Mouse (Mus musculus) forebrain, embryonic 14.5 days (tissue): ENCODE measurements around the gene Klf1. TPM values are rescaled to one million over a fixed set of nuclear protein-coding genes. Genes with fewer than 3 reads are reported as not detected.
A peak's percentile ranks its signal among the peaks of the same experiment; 100 is the strongest.

Experiments
- ATAC-seq: fragments of 200-750 bp; cut with Nextera tagmentation; 2 replicates; pipeline ENCODE4 v1.8.0; 2017; ENCODE audit warnings: mild to moderate bottlenecking, moderate library complexity
- DNase-seq: peaks from one replicate; pipeline ENCODE4 v3.0.0-alpha.2; 2015; ENCODE audit warnings: low spot score
- H3K27ac ChIP-seq: fragments of 300-500 bp; sonication (generic); 2 replicates; pipeline ENCODE4 v1.5.1; 2014; ENCODE audit warnings: low read depth, mild to moderate bottlenecking, control low read depth, low read length, moderate library complexity
- H3K27me3 ChIP-seq: fragments of 300-500 bp; sonication (generic); replicated peaks from 2 replicates; pipeline ENCODE4 v1.6.1; 2014; ENCODE audit warnings: low read length, control low read depth, mixed read lengths; ENCODE audit not compliant: control insufficient read depth, insufficient read depth
- H3K36me3 ChIP-seq: fragments of 300-500 bp; sonication (generic); 2 replicates; pipeline ENCODE4 v1.6.1; 2014; ENCODE audit warnings: low read length, control low read depth; ENCODE audit not compliant: control insufficient read depth, insufficient read depth
- H3K4me1 ChIP-seq: fragments of 300-500 bp; sonication (generic); 2 replicates; pipeline ENCODE4 v1.6.1; 2014; ENCODE audit warnings: antibody characterized with exemption, low read length, control low read depth; ENCODE audit not compliant: control insufficient read depth, insufficient read depth
- H3K4me2 ChIP-seq: fragments of 300-500 bp; sonication (generic); 2 replicates; pipeline ENCODE4 v1.6.1; 2014; ENCODE audit warnings: mild to moderate bottlenecking, control low read depth, low read length
- H3K4me3 ChIP-seq: fragments of 300-500 bp; sonication (generic); 2 replicates; pipeline ENCODE4 v1.5.1; 2014; ENCODE audit warnings: low read depth, low read length, control low read depth
- H3K9ac ChIP-seq: fragments of 300-500 bp; sonication (generic); 2 replicates; pipeline ENCODE4 v1.6.1; 2014; ENCODE audit warnings: mild to moderate bottlenecking, low read length, control low read depth, moderate library complexity
- H3K9me3 ChIP-seq: fragments of 300-500 bp; sonication (generic); replicated peaks from 2 replicates; pipeline ENCODE4 v1.6.1; 2016; ENCODE audit warnings: low read length, control low read depth, mixed read lengths; ENCODE audit not compliant: control insufficient read depth
- WGBS: fragments of 180-500 bp; shearing (Covaris S2); extraction: QIAGEN DNeasy Blood & Tissue Kit; methylation state at CpG from one replicate; pipeline ENCODE4 v1.1.7; 2014; 5-methylcytosine and 5-hydroxymethylcytosine counted together
- polyA plus RNA-seq: library from polyadenylated mRNA; unstranded; fragments of >200 nt; fragmentation: Nextera tagmentation; extraction: Ambion mirVana; gene quantifications from 2 replicates; pipeline ENCODE4 v1.2.1, GENCODE M21; 2014

Gene Klf1
- 0.74 and 0.99 TPM in 2 replicates for polyA plus RNA-seq

DNA sequence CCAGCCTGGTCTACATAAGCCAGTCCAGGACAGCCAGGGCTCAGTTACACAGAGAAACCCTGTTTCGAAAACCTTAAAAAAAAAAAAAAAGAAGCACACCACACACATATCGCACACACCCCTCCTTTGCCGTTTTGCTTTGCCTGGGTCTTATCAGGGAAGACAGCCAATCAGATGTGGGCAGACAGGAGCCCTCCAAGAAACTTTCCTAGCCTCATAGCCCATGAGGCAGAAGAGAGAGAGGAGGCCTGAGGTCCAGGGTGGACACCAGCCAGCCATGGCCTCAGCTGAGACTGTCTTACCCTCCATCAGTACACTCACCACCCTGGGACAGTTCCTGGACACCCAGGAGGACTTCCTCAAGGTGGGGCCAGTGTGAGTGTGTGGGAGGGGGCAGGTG, at the start of gene Klf1:
TSS of gene Klf1 (plus strand) at position 177 of the 400 bp plus-strand sequence.
- H3K36me3 ChIP-seq = no peaks in the 10 kb centered on the region
- ATAC-seq (no peak), DNase-seq (no peak)
- 72% methylated on average over 3 of the region's 3 CpGs for WGBS
- H3K9ac ChIP-seq = peak within 1 kb of the TSS; percentile 72
- no peak within 1 kb of the TSS for H3K27ac ChIP-seq
- no peaks in the 10 kb centered on the region for H3K9me3 ChIP-seq
- H3K4me2 ChIP-seq = peak within 1 kb of the TSS; percentile 92
- peak within 1 kb of the TSS; percentile 48 for H3K4me3 ChIP-seq
- peaks cover 6% of the 10 kb centered on the region for H3K4me1 ChIP-seq
- H3K27me3 ChIP-seq = no peaks in the 10 kb centered on the region

DNA sequence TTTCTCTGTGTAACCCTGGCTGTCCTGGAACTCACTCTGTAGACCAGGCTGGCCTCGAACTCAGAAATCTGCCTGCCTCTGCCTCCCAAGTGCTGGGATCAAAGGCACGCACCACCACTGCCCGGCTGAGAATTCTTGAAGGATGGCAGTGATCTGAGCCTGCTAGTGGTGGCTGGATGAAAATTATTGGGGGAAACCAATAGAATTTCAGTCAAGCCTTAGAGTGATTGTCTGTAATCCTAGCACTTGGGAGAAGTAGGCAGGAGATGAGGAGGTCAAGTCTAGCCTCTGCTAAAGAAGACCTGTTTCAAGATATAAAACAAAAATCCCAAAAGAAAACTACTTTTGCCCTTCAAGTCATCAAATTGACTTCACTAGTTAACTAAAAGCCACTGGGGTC, 45.3 kb upstream of the Klf1 start:
- ATAC-seq (peak; percentile 2; the same call in 1 of the 2 replicates), DNase-seq (no peak)
- Histone ChIP-seq H3K9ac (no peak overlapping the region), H3K4me2 (peak overlapping the region; percentile 65; the same call in 1 of the 2 replicates), H3K27ac (no peak overlapping the region), H3K27me3 (no peaks in the 10 kb centered on the region), H3K4me3 (peak overlapping the region; percentile 69; the same call in 1 of the 2 replicates), H3K9me3 (no peaks in the 10 kb centered on the region), H3K36me3 (peaks cover 13% of the 10 kb centered on the region), H3K4me1 (peaks cover 9% of the 10 kb centered on the region)
- 95% methylated on average over 3 of the region's 3 CpGs for WGBS

DNA sequence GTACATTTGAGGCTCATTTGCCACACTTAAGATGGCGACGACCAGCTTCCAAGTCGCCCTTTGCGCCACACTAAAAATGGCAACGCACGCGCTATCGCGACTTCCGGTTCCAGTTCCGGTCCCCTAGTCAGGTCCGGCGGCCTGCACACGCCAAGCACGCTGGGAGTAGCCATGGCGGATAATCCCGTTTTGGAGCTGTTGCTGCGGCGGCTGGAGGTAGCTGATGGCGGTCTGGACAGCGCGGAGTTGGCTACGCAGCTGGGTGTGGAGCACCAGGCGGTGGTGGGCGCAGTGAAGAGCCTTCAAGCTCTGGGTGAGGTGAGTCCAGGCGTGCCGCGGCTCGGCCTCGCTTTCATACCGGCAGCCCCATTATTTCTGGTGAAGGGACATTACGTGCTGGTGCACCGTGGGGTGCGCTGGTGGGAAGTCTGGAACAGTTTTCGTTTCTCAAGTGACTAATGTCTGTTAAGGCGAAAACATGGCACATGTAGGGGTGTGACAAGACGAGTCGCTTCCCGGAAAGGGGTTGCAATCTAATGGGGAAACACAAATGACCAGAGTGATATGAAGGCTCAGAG, 44.8 kb upstream of the Klf1 start, which contains the start of gene Farsa:
TSS of gene Farsa (plus strand) at position 126 of the 578 bp plus-strand sequence.
- Histone ChIP-seq H3K27ac (peak within 1 kb of the TSS; percentile 22; the same call in 1 of the 2 replicates), H3K4me3 (peak within 1 kb of the TSS; percentile 69)
- ATAC-seq = peak; percentile 96

DNA sequence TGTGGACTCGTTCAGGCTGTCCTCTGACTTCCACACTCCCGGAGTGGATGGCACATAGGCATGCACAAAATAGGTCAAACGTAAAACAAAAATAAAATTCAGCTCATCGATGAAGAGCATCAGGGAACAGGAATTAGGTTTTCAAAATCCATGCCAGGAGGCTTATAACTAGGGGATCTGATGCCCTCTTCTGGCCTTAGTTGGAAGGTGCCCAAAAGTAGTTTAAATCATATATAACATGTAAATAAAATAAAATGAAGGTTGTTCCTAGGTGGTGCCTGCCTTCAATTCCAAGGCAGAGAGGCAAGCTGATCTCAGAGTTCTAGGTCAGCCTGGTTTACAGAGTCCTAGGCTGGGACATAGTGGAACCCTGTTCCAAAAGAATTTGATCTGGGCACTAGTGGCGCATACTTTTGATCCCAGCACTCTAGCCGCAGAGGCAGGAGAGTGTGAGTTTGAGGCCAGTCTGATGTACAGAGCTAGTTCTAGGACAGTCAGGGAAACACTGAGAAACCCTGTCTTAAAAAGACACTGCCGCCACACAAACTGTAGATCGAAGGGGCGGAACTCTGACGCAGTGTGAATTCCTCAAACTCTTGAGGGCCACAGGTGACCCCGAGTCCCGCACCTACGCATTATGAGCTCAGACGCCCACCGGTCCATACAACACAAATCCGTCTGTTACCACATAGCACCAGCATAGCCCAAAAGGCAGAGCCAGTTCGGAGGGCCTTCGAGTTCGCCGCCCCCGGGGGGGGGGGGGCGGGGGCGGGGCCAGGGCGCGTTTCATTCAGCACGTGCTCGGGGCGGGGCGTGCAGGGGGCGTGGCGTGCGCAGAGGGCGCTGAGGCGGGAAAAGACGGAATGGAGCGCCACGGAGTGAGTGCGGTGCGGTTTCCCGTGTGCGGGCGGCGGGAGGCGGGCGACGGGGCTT, 30.1 kb upstream of the Klf1 start, which contains the start of gene Syce2:
TSS of gene Syce2 (plus strand) at position 736 of the 933 bp plus-strand sequence.
- peak; percentile 66 for DNase-seq
- H3K9ac ChIP-seq = peak within 1 kb of the TSS; percentile 59

More for the DNA sequence above, 44.8 kb upstream of the Klf1 start, which contains the start of gene Farsa:
- Histone ChIP-seq H3K4me2 (peak within 1 kb of the TSS; percentile 65), H3K36me3 (peaks cover 19% of the 10 kb centered on the region), H3K4me1 (peaks cover 9% of the 10 kb centered on the region), H3K9ac (peak within 1 kb of the TSS; percentile 79), H3K27me3 (no peaks in the 10 kb centered on the region), H3K9me3 (no peaks in the 10 kb centered on the region)
- under 1% methylated on average over 39 of the region's 39 CpGs for WGBS
- DNase-seq = peak; percentile 96

GRCm38 (mm10) chr8:84872309-84872965, 29.3 kb upstream of the Klf1 start:
- no peak overlapping the region for H3K27ac ChIP-seq
- ATAC-seq = peak; percentile 66
- peaks cover 30% of the 10 kb centered on the region for H3K36me3 ChIP-seq
- WGBS = 4% methylated on average over 49 of the region's 54 CpGs
- DNase-seq = peak; percentile 28
- H3K9me3 ChIP-seq = no peaks in the 10 kb centered on the region
- H3K4me2 ChIP-seq = peak overlapping the region; percentile 90
- peak overlapping the region; percentile 38 for H3K4me3 ChIP-seq
- peaks cover 11% of the 10 kb centered on the region for H3K4me1 ChIP-seq
- H3K9ac ChIP-seq = peak overlapping the region; percentile 59
- no peaks in the 10 kb centered on the region for H3K27me3 ChIP-seq

More for the DNA sequence above, 30.1 kb upstream of the Klf1 start, which contains the start of gene Syce2:
- ATAC-seq = peak; percentile 80
- Histone ChIP-seq H3K4me2 (peak within 1 kb of the TSS; percentile 90), H3K36me3 (peaks cover 38% of the 10 kb centered on the region), H3K9me3 (no peaks in the 10 kb centered on the region), H3K27ac (no peak within 1 kb of the TSS), H3K4me1 (peaks cover 11% of the 10 kb centered on the region), H3K4me3 (peak within 1 kb of the TSS; percentile 38), H3K27me3 (no peaks in the 10 kb centered on the region)
- WGBS = 16% methylated on average over 44 of the region's 46 CpGs

- Histone ChIP-seq H3K4me3 (peak overlapping the region; percentile 38), H3K36me3 (peaks cover 24% of the 10 kb centered on the region), H3K27me3 (no peaks in the 10 kb centered on the region), H3K9me3 (no peaks in the 10 kb centered on the region), H3K4me1 (peaks cover 11% of the 10 kb centered on the region), H3K27ac (no peak overlapping the region), H3K4me2 (peak overlapping the region; percentile 90), H3K9ac (no peak overlapping the region)
- ATAC-seq = no peak
- WGBS = 86% methylated on average over 4 of the region's 4 CpGs
- no peak for DNase-seq
Measured at GRCm38 (mm10) chr8:84873016-84873415, 28.7 kb upstream of the Klf1 start.

DNA sequence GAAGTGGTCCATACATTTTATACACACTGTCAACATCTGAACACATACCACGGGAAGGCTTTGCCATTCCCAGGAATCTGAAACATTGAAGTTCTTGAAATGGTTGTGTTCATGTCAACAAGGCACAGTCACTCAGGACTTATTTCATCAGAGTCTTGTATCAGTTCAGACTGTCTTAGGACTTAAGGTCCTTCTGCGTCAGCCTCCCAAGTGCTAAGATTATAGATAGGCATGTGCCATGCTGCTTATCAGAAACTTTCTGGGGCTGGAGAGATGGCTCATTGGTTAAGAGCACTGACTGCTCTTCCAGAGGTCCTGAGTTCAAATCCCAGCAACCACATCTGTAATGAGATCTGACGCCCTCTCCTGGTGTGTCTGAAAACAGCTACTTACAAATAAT, 27.4 kb upstream of the Klf1 start:
- ATAC-seq (no peak), DNase-seq (no peak)
- WGBS = 94% methylated on average over 3 of the region's 3 CpGs
- Histone ChIP-seq H3K27me3 (no peaks in the 10 kb centered on the region), H3K4me3 (no peak overlapping the region), H3K9ac (no peak overlapping the region), H3K27ac (no peak overlapping the region), H3K4me1 (peaks cover 11% of the 10 kb centered on the region), H3K9me3 (no peaks in the 10 kb centered on the region), H3K4me2 (no peak overlapping the region), H3K36me3 (peaks cover 11% of the 10 kb centered on the region)

DNA sequence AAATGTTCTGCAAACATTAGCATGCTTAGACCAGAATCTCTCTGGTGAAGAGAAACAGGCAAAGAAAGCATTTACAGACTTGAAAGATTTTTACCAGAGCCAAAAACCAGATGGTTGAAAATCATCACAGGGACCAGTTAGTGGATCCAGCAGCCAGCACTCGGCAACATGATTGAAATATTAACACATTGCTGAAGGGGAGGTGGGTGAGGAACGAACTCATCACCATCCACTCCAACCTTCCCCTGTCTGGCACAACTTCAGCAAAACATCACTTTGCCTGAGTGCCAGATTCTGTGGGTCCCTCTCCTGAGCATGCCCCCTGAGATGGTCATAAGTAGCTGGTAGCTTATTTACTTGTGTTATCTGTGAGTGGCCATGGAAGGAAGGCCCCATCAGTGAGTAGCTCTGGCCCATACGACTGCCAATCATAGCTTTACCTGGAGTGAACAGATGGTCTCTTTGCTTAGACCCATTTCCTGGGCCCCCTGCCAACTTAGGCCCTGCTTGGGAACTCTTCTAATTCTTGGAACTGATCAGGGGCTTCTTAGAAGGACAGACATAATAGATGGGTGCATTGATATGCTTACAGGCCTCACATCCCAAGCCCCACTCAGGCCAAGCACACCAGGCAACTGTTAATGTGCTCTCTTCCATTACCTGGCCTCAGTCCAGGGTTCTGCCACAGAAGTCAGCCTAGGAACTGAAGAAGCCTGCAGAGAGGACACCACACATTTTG, 24.3 kb upstream of the Klf1 start:
- H3K4me1 ChIP-seq = peaks cover 5% of the 10 kb centered on the region
- 0 out of 2 replicates have a peak overlapping the region, but pooled peaks have one; percentile 17 for H3K9ac ChIP-seq
- no peaks in the 10 kb centered on the region for H3K36me3 ChIP-seq
- peak; percentile 76 for DNase-seq
- H3K27ac ChIP-seq = peak overlapping the region; percentile 75
- no peaks in the 10 kb centered on the region for H3K27me3 ChIP-seq
- no peaks in the 10 kb centered on the region for H3K9me3 ChIP-seq
- H3K4me3 ChIP-seq = no peak overlapping the region
- no peak overlapping the region for H3K4me2 ChIP-seq
- 54% methylated on average over 3 of the region's 3 CpGs for WGBS
- peak; percentile 82 for ATAC-seq
